Mouse (Mus musculus) T-helper 1 cell (primary cell): ENCODE results near the gene Mllt6.
"Not testable (repeated sequence)": the region's sequence is repeated elsewhere in the genome, so short reads cannot be mapped to it uniquely, and the experiment has no call there.

Experiments
- in situ Hi-C: fragments of 300-600 bp; cut with MboI, MseI; formaldehyde crosslinking; loops from one replicate; pipeline ENCODE4 v1.15.1; 2025; ENCODE audit warnings: high pct_unique_total_duplicates

The Mllt6 gene

DNA sequence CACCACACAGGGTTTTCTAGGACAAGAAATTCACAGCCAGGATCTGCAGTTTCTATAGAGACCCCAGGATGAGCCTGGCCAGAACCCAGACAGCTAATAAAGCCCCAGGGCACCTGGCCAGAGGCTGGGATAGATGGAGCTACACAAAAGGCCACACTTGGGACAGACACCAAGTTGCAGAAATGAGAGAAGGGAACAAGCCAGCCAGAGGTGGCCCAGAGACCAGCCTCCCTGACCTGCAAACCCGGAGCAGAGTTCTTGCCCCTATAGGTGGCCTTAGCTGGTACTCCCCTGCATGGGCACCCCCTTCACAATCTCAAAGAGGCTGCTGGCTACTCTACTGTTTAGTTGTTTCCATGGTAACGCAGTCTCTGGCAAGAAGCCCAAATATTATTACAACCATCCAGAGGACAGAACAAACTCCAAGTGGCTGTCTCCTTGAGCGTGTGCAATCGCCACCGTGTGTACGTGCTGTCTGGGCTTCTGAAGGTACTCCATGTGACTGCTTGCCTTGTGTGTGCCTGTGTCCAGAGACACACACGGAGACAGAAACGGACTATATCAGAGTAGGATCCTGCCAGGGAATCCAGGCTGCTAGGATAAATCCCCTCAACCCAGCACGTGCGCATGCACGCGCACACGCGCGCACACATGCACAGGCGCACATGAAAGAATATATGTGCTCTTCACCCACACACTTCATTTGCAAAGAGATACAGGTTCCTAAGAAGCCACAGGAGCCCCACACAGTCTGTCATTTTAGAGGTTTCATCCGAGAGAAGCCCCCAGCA is 31.9 kb downstream of the Mllt6 start:
- in situ Hi-C loops, result loop anchor here (5.0 kb wide), 1 partner anchor 43 kb away; no protein-coding TSS in a partner anchor

DNA sequence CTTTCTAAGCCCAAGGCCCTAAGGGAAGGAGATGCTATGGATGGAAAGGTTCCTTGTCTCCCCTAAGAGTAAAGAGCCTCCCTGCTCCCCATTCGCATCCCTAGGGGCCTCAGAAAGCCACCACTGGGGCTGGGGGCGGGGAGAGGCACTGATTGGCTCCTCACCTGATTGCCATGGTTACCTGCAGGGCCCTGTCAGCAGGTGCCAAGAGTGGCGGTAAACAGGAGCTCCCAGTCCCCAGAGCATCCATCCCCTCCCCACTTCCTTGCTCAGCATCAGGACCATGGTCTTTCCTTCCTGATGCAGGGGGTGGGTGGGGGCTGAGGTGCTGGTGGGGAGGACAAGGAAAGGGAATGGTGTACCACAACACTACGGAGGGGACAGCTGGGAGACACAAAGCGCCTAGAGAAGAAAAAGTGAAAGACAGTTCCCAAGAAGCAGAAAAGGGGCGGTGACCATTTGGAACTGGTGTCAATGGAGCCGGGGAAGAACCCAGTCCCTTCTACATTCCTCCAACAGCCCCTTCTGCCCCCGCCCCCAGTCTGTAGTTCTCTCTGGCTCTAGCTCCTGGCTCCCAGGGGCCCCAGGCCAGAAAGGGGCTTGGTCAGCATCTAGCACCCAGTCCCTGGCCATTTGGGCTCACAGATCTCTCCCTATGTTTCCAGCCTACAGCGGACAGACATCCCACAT is 32.6 kb downstream of the Mllt6 start:
- in situ Hi-C loops, result no loop called here

DNA sequence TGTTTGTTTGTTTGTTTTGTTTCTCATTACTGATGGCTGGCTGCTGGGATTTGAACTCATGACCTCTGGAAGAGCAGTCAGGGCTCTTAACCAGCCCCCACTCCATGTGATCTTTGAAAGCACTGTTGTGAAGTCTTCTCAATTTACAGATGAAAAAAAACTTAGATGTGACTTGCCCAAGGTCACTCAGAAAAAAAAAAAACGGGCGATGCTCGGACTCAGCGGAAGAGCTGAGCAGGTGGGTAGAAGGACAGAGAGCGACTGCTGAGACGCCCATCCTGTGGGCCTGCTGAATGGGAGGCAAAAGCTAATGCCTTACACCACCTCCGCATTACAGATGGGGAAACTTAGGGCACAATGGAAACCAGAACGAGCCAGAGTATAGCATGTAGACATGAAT is 33.5 kb downstream of the Mllt6 start:
- in situ Hi-C loops, result no loop called here

DNA sequence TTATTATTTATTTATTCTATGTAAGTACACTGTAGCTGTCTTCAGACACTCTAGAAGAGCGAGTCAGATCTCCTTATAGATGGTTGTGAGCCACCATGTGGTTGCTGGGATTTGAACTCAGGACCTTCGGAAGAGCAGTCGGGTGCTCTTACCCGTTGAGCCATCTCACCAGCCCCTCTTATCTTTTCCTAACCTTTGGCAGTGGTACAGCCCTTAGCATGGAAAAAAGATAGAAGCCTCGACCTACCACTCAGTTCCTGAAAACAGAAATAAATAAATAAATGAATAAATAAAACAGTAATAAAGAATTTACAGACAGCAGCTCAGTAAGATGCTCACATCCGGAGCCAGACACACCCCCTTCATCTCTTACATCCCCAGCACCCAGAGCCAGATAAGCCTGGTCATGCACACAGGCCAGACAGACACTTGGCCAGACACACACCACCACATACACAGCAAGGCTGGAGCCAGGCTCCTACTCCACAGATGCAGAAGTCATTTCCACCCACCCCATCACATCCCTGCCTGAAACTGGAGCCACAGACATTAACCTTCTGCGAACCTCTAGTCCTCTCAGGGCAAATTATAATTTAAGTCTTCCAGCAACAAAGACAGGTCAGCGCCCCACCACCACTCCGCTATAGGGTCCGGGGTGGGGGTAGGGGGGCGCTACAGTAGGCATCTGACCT is 34.1 kb downstream of the Mllt6 start:
- in situ Hi-C loops, result no loop called here

DNA sequence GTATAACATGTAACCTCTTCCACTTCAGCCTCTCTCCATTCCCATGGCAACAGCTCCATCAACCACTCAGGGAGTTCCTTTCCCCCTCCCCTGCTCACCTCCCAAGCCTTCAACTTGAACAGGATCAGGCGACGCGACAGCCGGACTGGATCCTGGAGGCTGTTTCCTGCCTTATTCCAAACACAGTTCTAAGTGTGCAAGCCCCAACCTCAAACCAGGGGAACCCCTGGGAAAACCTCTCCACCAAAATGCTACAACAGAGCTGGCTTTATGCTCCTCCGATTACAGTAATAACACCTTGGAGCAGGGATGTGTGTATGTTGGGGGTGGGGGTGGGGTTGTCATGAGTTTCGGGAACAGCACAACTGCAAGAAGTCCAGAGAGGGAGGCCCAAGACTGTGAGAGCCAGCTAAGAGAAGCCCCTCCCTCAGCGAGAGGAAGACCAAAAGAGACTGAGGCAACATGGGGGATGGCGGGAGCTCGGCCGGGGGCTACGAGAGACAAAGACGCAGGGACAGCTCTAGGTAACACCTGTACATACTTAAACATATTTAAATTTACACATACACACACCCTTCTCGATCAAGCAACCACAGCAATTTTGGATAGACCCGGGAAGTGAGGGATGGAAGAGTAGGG is 34.8 kb downstream of the Mllt6 start:
- in situ Hi-C loops, result no loop called here

DNA sequence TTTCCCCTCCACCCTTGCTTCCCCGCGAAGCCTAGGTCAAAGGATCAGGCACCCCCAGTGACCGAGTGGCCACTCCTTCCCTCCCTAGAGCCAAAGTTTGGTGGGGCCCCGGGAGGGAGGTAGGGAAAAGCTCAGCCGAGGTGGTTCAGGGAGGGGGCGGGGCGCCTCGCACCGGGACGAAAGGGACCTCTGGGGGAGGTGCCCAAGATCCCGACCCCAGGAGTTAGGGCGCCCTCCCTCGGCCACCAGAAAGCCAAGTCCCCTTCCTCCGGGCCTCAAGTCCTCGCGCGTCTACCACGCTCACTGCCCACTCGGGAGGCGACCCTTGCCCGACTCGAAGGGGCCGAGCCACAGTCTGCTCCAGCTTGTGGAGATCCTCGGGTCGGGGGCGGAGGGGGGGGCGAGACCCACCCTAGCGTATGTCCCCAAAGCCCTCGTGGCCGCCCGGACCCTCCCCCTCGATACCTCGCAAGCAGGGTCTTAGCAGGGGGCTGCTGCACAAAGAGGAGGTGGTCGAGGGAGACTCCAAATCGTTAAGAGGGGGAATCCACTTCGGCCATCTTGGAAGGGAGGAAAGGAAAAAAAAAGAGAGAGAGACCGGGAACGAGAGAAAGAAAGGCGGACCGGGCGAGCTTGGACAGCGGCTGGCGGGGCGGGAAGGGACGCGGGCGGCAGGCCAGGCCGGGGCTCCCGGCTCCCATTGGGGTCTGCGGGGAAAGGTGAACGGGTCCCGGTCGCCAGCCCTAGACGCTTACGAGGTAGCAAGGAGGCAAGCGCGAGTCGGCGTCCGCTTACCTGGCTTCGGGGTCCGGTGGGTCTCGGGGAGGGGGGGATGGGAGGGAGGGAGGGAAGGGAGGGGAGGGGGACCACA is 35.8 kb downstream of the Mllt6 start:
- in situ Hi-C loops, result no loop called here

DNA sequence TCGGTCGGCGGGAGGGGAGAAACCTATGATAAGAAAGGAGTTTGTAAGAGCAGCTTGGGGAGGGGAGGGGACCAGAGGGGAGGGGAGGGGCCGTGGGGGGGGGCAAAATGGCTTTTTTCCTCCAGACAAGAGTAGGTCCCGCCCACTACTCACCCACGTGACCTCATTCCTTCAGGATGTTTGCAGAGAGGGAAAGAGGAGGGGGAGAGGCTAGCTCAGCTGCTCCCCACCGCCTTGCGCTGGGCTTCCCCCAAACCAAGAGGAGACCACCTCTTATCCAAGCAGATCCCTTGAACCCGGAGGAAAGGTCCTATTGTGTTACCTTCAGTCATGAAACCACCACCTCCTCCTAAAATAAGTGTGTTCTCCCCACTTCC is 36.4 kb downstream of the Mllt6 start:
- in situ Hi-C loops, result loop anchor here (5.0 kb wide), 1 partner anchor 43 kb away; the partner anchor contains the start of gene Pip4k2b

DNA sequence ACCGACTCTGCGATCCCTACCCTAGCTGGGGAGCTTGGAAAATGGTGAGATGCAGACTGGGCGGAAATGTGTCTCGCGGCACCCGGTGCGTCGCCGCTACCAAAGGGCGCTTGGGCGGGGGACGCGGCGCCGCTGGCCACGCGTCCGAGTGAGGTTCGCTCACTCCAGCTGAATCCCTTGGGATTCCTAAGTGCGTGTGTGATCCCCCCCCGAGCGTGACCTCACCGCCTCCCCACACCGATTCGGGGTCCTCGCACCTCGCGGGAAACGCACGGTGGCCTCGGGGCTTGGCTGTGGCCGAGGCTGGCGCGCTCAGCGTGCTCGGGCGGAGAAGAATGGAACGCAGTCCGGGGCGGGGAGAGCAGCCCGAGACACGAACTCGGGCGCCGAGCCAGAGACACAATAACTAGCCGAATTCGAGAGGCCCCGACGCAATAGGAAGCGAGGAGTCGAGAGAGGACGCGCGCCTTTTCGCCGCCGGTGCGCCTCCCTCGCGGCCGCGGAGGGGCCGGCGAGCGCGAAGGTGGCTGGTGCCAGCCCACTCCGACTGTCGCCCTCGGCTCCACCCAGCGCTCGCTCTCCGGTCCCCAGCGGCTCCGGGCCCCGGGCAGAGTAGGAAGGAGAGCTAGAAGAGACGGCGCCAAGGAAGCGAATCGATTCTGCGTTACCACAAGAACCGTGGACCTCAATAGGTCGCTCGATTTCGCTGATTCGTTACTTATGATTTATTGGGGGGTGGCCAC is 37.0 kb downstream of the Mllt6 start, which contains the start of gene Pcgf2:
Pcgf2 (minus strand) TSS at position 495 of the 743 bp plus-strand sequence.
- in situ Hi-C loops, result loop anchor here (5.0 kb wide), 1 partner anchor 42 kb away; the partner anchor contains the start of gene Pip4k2b

DNA sequence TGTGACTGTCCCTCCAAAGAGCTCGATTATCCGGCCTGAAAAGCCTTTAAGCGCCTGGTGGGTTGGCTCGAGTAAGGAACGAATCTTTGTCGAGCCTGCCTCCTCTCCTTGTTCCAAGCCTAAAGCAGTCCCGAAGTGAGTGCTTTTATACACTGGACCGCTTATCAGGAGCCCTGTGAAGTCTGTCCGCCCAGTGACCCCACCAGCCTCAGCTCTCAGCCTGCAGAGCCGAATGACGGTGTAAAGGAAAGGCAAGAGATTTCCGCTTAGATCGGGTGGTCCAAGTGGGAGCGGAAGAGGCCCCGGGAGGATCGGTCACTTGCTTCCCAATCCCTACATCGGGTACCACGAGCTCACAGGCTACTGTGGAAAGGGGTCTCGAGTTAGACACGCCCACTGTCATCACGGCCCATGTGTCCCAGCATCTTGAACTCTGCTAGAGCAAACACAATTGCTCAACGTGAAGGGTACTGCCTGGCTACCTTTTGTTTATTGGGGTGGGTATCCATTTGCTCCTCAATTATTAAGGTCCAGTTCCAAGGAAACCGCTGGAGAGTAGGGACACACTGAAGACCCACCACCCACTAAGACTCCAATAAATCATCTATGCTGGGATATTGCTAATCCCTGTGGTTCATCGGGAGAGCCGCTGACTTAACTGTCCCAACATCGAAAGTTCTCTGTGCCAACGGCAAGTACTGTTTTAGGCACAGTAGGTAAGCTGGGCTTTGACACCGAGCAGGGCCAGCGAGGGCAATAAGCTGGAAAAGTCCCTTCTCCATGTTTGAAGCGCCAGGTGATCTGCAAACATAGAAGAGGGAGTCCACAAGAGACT is 37.7 kb downstream of the Mllt6 start:
- in situ Hi-C loops, result loop anchor here (5.0 kb wide), 1 partner anchor 41 kb away; the partner anchor contains the start of gene Pip4k2b

DNA sequence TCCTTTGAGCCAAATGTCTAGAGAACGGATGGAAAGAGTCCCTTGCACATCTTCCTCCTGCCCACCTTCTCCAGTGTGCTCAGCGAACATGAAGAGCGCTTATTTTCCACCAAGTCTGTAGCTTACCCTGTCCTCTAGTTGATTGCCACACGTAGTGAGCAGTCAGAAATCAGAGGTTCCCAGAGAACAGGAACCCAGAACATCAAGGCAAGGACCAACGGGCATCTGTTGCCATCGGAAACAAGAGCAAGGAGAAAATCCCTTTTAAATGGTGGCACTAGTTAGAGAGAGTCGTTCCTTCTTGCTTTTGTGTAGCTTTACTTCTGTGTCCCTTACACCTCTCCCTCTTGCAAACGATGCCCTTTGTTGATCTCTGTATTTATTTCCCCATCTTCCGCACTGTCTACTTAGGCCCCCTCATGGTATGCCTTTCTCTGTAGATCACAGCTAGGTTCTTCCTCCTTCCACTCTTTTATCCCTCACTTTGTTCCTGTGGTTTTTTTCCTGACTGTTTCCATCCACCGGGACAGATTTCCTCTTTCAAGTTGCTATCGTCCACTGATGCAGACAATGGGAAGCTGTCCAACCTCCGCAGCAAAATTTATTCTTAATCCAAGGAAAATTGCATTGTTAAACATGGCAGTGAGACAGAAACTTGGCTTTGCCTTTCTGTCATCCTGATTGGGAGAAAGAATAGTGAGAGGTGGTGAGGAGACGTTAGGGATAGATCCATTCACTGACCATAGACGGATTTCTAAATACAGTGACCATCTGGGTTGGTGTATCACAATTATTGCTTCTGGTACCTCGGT is 38.6 kb downstream of the Mllt6 start:
- in situ Hi-C loops, result loop anchor here (5.0 kb wide), 1 partner anchor 41 kb away; the partner anchor contains the start of gene Pip4k2b

DNA sequence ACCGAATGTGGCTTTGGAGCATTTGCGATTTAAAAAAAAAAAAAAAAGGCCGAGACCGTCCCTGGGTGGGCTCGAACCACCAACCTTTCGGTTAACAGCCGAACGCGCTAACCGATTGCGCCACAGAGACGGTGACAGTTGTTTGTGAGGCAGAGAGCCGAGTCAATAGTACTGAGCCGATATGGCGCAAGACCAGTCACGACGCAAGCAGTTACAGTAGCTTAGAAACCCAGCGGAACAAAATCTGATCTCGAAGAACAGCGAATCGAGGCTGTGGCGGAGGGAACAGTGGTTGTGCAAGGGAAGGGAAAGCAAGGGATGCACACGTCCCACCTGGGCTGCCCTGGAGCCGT is 39.2 kb downstream of the Mllt6 start:
- in situ Hi-C loops, result loop anchor here (5.0 kb wide), 1 partner anchor 40 kb away; the partner anchor contains the start of gene Pip4k2b

DNA sequence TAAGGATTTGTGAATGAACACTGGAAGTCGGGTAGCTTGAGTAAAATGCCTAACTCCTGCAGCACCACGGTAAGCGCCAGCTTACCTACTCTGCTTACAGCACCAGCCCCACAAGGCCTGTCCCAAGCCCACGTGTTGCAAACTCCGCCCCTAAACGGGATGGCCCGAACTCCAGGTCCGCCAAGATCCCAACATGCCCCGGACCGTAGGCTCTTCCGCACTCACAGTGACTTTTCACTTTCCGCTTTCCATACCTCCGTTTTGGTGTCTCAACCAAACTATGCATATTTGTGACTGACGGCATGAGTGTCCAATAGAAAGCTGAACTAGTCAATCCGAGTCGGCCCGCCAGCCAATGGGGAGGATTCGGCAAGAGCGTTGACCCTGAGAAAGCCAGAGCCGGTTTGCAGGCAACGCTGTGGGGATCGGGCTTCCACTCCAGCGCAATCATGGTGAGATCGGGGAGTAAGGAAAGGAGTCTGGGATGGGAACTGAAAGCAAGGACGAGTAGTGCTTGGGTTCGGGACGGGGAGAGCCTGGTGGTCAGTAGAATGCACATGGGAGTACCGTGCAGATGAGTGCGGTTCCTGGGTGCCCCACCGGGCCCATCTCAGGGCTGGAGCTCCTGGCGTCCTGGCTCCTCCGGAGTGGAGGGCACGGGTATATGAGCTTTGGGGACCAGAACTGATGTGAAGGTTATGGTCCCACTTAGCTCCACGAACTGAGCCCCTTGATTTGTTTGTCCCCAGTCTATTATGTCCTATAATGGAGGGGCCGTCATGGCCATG is 40.0 kb downstream of the Mllt6 start, which contains the start of gene Psmb3:
Psmb3 (plus strand) TSS at position 361 of the 788 bp plus-strand sequence.
- in situ Hi-C loops, result loop anchor here (5.0 kb wide), 1 partner anchor 39 kb away; the partner anchor contains the start of gene Pip4k2b

DNA sequence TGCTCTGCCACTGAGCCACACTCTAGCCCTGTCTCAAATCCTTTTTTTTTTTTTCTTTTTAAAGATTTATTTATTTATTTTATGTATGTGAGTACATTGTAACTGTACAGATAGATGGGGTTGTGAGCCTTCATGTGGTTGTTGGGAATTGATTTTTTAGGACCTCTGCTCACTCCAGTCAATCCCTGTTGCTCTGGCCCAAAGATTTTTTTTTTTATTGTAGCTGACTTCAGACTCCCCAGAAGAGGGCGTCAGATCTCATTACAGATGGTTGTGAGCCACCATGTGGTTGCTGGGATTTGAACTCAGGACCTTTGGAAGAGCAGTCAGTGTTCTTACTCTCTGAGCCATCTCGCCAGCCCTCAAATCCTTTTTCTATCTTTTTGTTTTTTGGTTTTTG is 46.9 kb downstream of the Mllt6 start:
- in situ Hi-C loops, result not testable (repeated sequence)

DNA sequence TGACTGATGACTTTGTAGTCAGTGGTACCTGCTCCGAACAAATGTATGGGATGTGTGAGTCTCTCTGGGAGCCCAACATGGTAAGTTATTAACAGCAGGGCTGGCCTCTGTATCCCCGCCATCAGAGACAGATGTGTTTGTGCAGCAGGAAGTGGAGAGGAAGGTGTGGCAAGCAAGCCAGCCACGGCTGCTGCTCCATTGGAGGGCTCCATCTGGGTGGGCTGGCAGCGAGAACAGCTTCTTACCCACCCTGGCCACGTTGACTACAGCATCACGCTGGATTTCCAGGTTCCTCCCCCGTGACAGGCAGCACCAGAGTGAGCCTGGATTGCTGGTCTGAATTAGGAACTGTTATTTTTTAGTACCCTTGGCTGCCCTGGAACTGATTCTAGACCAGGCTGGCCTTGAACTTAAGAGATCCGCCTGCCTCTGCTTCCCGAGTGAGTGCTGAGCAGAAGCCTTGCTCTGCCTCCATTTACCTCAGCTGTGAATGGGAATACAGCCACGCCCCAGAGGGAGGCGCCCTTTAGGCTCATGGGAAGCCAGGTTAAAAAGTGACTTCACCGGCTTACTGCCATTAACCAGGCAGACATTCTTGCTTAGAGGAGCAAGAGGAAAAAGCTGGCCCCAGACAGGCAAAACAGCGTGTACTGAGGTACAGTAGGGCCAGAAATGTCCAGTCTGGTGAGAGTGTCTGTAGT is 48.1 kb downstream of the Mllt6 start:
- in situ Hi-C loops, result no loop called here

DNA sequence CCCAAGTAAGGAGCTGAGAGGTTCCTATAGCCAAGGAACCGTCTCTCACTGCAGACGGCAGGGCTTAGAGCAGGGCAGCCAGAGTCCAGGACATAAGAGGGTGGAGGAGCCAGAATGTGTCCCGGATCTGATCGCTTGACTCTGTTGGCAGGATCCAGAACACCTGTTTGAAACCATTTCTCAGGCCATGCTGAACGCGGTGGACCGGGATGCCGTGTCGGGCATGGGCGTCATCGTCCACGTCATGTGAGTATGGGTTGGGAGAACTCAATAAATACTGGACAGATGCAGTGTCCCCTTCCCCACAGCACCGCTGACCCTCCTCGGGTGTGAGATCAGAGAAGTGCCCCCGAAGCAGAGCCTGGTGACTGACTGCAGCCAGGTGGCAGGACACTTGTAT is 49.1 kb downstream of the Mllt6 start:
- in situ Hi-C loops, result no loop called here

DNA sequence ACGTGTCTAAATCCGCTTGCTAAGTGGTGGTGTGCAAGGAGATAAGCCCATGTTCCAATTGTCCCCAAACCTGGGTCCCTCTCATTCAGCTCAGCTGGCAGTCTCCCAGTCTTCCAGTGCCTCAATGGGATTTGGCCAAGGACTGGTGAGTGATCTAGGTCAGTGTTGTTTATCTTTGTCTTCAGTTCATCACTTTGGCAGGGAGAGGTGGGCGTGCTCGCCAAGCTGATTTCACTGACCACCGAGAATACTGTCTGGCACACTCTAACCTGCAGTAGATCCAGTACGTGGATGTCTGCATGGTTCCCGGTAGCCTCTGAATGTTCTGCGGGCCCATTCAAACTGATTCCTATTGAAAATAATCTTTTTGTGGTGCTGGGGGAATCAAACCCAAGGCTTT is 50.7 kb downstream of the Mllt6 start:
- in situ Hi-C loops, result no loop called here

DNA sequence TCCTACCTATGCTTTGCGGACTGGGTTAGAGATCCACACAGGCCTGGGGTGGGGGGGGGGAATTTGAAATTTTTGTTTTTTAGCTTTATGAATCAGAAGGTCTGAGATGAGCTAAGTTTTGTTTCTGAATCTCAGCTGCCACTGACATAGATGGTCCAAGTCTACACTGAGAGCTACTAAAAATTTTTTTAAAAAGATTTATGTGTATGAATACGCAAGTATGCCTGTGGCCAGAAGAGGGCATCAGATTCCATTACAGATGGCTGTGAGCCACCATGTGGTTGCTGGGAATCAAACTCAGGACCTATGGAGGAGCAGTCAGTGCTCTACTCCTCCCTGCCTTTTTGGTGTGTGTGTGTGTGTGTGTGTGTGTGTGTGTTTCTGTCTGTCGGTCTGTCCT is 51.1 kb downstream of the Mllt6 start:
- in situ Hi-C loops, result no loop called here
